Mouse (Mus musculus) midbrain, embryonic 11.5 days (tissue): ENCODE measurements at regions not wholly inside any gene's neighbourhood (a gene's known extent, or its start where the extent isn't known, plus 50 kb on each side); places are given as distances from the start of the nearest gene placed in this dataset.
A peak's percentile ranks its signal among the peaks of the same experiment; 100 is the strongest.

Experiments used
- ATAC-seq: fragments of 200-750 bp; cut with Nextera tagmentation; 2 replicates; pipeline ENCODE4 v1.8.0; 2017; ENCODE audit warnings: moderate TSS enrichment, moderate library complexity; ENCODE audit not compliant: low FRiP score
- DNase-seq: peaks from one replicate; pipeline ENCODE4 v3.0.0; 2015; ENCODE audit warnings: low spot score; ENCODE audit errors: missing footprints
- H3K27ac ChIP-seq: fragments of 300-500 bp; sonication (generic); 2 replicates; pipeline ENCODE4 v1.5.1; 2014; ENCODE audit warnings: low read depth, low read length
- H3K27me3 ChIP-seq: fragments of 300-500 bp; sonication (generic); 2 replicates; pipeline ENCODE4 v1.6.1; 2014; ENCODE audit warnings: mild to moderate bottlenecking, low read length, moderate library complexity, mixed read lengths; ENCODE audit not compliant: control insufficient read depth, insufficient read depth
- H3K36me3 ChIP-seq: fragments of 300-500 bp; sonication (generic); 2 replicates; pipeline ENCODE4 v1.6.1; 2014; ENCODE audit warnings: mild to moderate bottlenecking, low read length, moderate library complexity, mixed read lengths; ENCODE audit not compliant: control insufficient read depth, insufficient read depth
- H3K4me1 ChIP-seq: fragments of 300-500 bp; sonication (generic); 2 replicates; pipeline ENCODE4 v1.6.1; 2014; ENCODE audit warnings: low read length; ENCODE audit not compliant: control insufficient read depth, insufficient read depth
- H3K4me2 ChIP-seq: fragments of 300-500 bp; sonication (generic); 2 replicates; pipeline ENCODE4 v1.6.1; 2014; ENCODE audit warnings: mild to moderate bottlenecking, moderate library complexity
- H3K4me3 ChIP-seq: fragments of 300-500 bp; sonication (generic); 2 replicates; pipeline ENCODE4 v1.5.1; 2014; ENCODE audit warnings: low read depth, low read length
- H3K9ac ChIP-seq: fragments of 300-500 bp; sonication (generic); 2 replicates; pipeline ENCODE4 v1.6.1; 2014; ENCODE audit warnings: low read length
- H3K9me3 ChIP-seq: fragments of 300-500 bp; sonication (generic); 2 replicates; pipeline ENCODE4 v1.6.1; 2016; ENCODE audit warnings: low read length; ENCODE audit not compliant: control insufficient read depth
- WGBS: fragments of 180-500 bp; shearing (Covaris S2); extraction: QIAGEN DNeasy Blood & Tissue Kit; methylation state at CpG from one replicate; pipeline ENCODE4 v1.1.7; 2014; 5-methylcytosine and 5-hydroxymethylcytosine counted together

- 70% methylated on average over 2 of the region's 2 CpGs for WGBS
- ATAC-seq (no peak), DNase-seq (no peak)
- Histone ChIP-seq H3K27ac (no peak overlapping the region), H3K36me3 (no peaks in the 10 kb centered on the region), H3K4me2 (no peak overlapping the region), H3K9me3 (no peaks in the 10 kb centered on the region), H3K27me3 (no peaks in the 10 kb centered on the region), H3K4me1 (no peaks in the 10 kb centered on the region), H3K9ac (no peak overlapping the region), H3K4me3 (no peak overlapping the region)
Measured at GRCm38 (mm10) chr1:77748483-77749465, 233.9 kb upstream of the Epha4 start.

GRCm38 (mm10) chr1:77732099-77732498, 217.2 kb upstream of the Epha4 start:
- no peaks in the 10 kb centered on the region for H3K36me3 ChIP-seq
- WGBS: 91% methylated on average over 10 of the region's 10 CpGs
- H3K27me3 ChIP-seq: no peaks in the 10 kb centered on the region
- no peaks in the 10 kb centered on the region for H3K9me3 ChIP-seq
- H3K27ac ChIP-seq: no peak overlapping the region
- H3K9ac ChIP-seq: no peak overlapping the region
- no peak overlapping the region for H3K4me3 ChIP-seq
- no peak for ATAC-seq
- no peak overlapping the region for H3K4me2 ChIP-seq
- DNase-seq: no peak
- H3K4me1 ChIP-seq: no peaks in the 10 kb centered on the region

GRCm38 (mm10) chr1:77727561-77727960, 212.7 kb upstream of the Epha4 start:
- DNase-seq (no peak), ATAC-seq (no peak)
- WGBS: 92% methylated on average over 2 of the region's 2 CpGs
- Histone ChIP-seq H3K4me2 (no peak overlapping the region), H3K4me1 (no peaks in the 10 kb centered on the region), H3K9me3 (no peaks in the 10 kb centered on the region), H3K27ac (no peak overlapping the region), H3K36me3 (no peaks in the 10 kb centered on the region), H3K27me3 (no peaks in the 10 kb centered on the region), H3K9ac (no peak overlapping the region), H3K4me3 (no peak overlapping the region)

- ATAC-seq: no peak
- no peaks in the 10 kb centered on the region for H3K27me3 ChIP-seq
- no peaks in the 10 kb centered on the region for H3K4me1 ChIP-seq
- no peak overlapping the region for H3K9ac ChIP-seq
- no peak overlapping the region for H3K4me2 ChIP-seq
- DNase-seq: no peak
- H3K4me3 ChIP-seq: no peak overlapping the region
- H3K36me3 ChIP-seq: no peaks in the 10 kb centered on the region
- no peak overlapping the region for H3K27ac ChIP-seq
- WGBS: 91% methylated on average over 8 of the region's 8 CpGs
- H3K9me3 ChIP-seq: no peaks in the 10 kb centered on the region
Measured at GRCm38 (mm10) chr1:77723246-77723645, 208.4 kb upstream of the Epha4 start.

GRCm38 (mm10) chr1:77720859-77721258, 206.0 kb upstream of the Epha4 start:
- Histone ChIP-seq H3K4me1 (no peaks in the 10 kb centered on the region), H3K27ac (no peak overlapping the region), H3K36me3 (no peaks in the 10 kb centered on the region), H3K27me3 (no peaks in the 10 kb centered on the region), H3K9me3 (no peaks in the 10 kb centered on the region), H3K4me2 (no peak overlapping the region), H3K4me3 (no peak overlapping the region), H3K9ac (no peak overlapping the region)
- WGBS: 97% methylated on average over 1 of the region's 1 CpGs
- DNase-seq (no peak), ATAC-seq (no peak)

- 80% methylated on average over 2 of the region's 2 CpGs for WGBS
- Histone ChIP-seq H3K36me3 (no peaks in the 10 kb centered on the region), H3K9ac (no peak overlapping the region), H3K9me3 (no peaks in the 10 kb centered on the region), H3K27me3 (no peaks in the 10 kb centered on the region), H3K4me2 (no peak overlapping the region), H3K4me1 (no peaks in the 10 kb centered on the region), H3K27ac (no peak overlapping the region), H3K4me3 (no peak overlapping the region)
- ATAC-seq: no peak
- DNase-seq: no peak
Measured at GRCm38 (mm10) chr1:77713001-77713400, 198.1 kb upstream of the Epha4 start.

- Histone ChIP-seq H3K27ac (peak overlapping the region; percentile 15; the same call in 1 of the 2 replicates), H3K9me3 (no peaks in the 10 kb centered on the region), H3K4me3 (no peak overlapping the region), H3K27me3 (no peaks in the 10 kb centered on the region), H3K4me2 (no peak overlapping the region), H3K9ac (no peak overlapping the region), H3K36me3 (no peaks in the 10 kb centered on the region), H3K4me1 (no peaks in the 10 kb centered on the region)
- ATAC-seq: no peak
- WGBS: 76% methylated on average over 14 of the region's 14 CpGs
- no peak for DNase-seq
Measured at GRCm38 (mm10) chr1:77708202-77709020, 193.5 kb upstream of the Epha4 start.

- Histone ChIP-seq H3K36me3 (no peaks in the 10 kb centered on the region), H3K9me3 (no peaks in the 10 kb centered on the region), H3K4me3 (no peak overlapping the region), H3K4me2 (no peak overlapping the region), H3K27ac (no peak overlapping the region), H3K9ac (no peak overlapping the region), H3K27me3 (no peaks in the 10 kb centered on the region), H3K4me1 (no peaks in the 10 kb centered on the region)
- ATAC-seq (no peak), DNase-seq (no peak)
- WGBS: 85% methylated on average over 3 of the region's 3 CpGs
Measured at GRCm38 (mm10) chr1:77695228-77696018, 180.5 kb upstream of the Epha4 start.
